Mouse (Mus musculus) bone marrow macrophage, adult 2 months (primary cell): ENCODE results near the gene Rnf146. TPM values are rescaled to one million over a fixed set of nuclear protein-coding genes. Genes with fewer than 3 reads are reported as not detected.
A peak's percentile ranks its signal among the peaks of the same experiment; 100 is the strongest.
"Not testable (repeated sequence)": the region's sequence is repeated elsewhere in the genome, so short reads cannot be mapped to it uniquely, and the experiment has no call there.

Experiments
- H3K27ac ChIP-seq: 2 replicates; pipeline ENCODE4 v1.5.1; 2012; ENCODE audit warnings: low read depth, low read length; ENCODE audit not compliant: insufficient read depth
- H3K4me1 ChIP-seq: 2 replicates; pipeline ENCODE4 v1.6.1; 2012; ENCODE audit warnings: low read length; ENCODE audit not compliant: control insufficient read depth, insufficient read depth
- H3K4me3 ChIP-seq: 2 replicates; pipeline ENCODE4 v1.5.1; 2012; ENCODE audit warnings: mild to moderate bottlenecking, low read length, moderate library complexity; ENCODE audit not compliant: insufficient read depth
- CTCF ChIP-seq: IDR thresholded peaks from 2 replicates; pipeline ENCODE4 v1.5.1; 2012; ENCODE audit warnings: low read depth, mild to moderate bottlenecking, low read length, moderate library complexity
- POLR2A ChIP-seq: IDR thresholded peaks from 2 replicates; pipeline ENCODE4 v1.6.1; 2012; ENCODE audit warnings: mild to moderate bottlenecking, low read depth, low read length, borderline replicate concordance
- polyA plus RNA-seq: library from polyadenylated mRNA; stranded (reverse); fragments of >200 nt; gene quantifications from 2 replicates; pipeline ENCODE4 v1.2.4, GENCODE M21; 2012; ENCODE audit not compliant: missing spikeins, insufficient read depth, insufficient read length

Gene Rnf146
- polyA plus RNA-seq, result 39.6 and 43.3 TPM in 2 replicates

DNA sequence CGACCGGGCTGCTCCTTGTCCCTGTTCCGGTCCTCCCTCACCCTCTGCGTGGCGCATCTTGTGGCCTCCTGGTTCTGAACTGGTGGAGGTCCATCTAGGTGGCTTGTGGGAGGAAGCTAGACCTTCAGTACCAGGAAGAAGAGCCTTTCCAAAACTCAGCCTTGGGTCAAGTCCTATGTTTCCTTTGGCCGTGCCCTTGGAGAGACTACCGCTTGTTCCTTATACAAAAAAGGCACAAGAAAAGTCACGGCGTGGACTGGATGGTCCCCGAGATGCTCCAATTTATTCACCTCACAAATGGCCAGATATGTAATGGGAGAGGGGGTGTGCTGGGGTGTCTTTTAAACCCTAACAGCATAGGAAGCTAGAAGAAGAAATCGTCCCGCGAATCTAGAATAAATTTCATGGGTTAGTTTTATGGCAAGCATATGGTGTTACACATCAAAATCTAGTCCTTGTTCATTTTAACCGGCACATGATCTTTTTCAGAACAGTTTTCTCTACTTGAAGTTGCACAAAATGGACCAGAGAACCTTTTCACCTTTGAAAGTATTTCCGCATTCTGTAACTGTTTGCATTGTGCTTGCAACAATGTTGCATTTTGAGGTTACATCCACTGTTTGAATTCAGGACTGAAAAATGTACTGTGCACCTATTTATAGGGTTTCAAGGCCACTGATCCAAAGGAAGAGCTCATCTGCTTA is at the start of gene Rnf146:
Gene Rnf146 (minus strand): TSS at position 246 of the 704 bp plus-strand sequence.
- H3K27ac ChIP-seq, result peak within 1 kb of the TSS; percentile 75
- TF ChIP-seq POLR2A (0 out of 2 replicates have a peak, but pooled peaks have one; percentile 70), CTCF (0 out of 2 replicates have a peak, but pooled peaks have one; percentile 8)
- peak within 1 kb of the TSS; percentile 80 for H3K4me3 ChIP-seq
- H3K4me1 ChIP-seq, result peaks cover 8% of the 10 kb centered on the region

DNA sequence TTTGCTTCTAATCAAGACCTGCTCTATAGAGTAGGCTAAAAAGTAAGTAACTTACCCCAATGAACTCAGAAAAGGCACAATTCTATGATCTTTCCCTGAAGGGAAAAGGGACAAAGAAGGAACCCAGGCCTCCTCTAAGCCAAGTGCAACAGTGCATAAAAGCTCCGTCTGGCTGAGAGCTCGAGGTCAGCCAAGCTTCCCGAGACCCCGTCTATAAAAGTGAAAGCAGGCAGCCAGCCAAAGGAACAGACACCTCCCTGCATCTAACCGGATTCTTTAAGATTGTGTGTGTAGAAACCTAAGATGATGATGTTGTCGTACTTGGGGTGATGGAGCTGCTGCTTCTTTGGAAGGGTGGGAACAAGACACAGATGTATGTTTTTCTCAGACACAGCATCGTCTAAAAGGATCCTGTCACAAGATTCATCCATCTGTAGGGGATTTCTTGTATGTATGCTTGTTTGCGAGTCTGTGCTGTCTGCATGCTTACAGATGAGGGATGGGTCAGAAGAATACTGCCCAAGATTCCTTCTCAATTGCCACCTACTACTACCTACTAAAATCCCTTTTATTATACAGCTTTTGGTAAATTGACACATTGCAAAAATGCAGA is 40.5 kb upstream of the Rnf146 start:
- TF ChIP-seq CTCF, result no peak
- no peak for TF ChIP-seq POLR2A

DNA sequence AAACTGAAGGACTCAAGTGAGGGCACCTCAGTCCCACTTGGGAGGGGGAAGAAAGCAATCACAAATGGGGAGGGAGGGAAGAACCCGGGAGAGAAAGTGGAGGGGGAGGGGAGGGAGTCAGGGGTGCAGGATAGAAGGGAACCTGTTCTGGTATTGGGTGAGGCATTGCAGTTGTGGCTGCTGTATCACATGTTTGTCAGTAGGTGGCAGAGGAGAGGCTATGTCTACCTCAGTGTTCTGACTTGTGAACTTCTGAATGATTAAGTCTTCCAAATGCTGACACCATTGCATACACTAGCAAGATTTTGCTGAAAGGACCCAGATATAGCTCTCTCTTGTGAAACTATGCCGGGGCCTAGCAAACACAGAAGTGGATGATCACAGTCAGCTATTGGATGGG is 32.6 kb upstream of the Rnf146 start:
- H3K4me1 ChIP-seq, H3K4me3 ChIP-seq, H3K27ac ChIP-seq: not testable (repeated sequence)

More for the DNA sequence above, 40.5 kb upstream of the Rnf146 start:
- no peaks in the 10 kb centered on the region for H3K4me1 ChIP-seq
- H3K27ac ChIP-seq, result no peak overlapping the region
- H3K4me3 ChIP-seq, result no peak overlapping the region

DNA sequence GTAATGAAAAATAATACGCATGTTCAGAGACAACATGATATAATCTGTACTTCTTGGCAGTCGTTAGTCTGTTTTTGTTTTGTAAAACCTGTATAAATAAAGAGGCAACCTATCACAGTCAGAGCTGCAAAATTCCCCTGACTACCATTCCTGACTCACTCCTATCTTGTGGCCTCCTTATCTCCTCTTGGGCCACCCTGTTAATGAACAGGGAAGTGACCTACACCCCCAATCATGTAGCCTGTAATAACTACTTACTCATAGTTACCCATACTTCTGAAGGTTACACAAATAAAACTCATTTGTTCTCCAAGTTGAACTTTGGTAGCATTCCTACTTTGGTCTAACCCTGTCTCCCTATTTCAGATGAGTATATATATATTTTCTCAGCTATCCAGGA is 19.3 kb upstream of the Rnf146 start:
- H3K27ac ChIP-seq, result no peak overlapping the region
- H3K4me1 ChIP-seq, result no peaks in the 10 kb centered on the region
- no peak overlapping the region for H3K4me3 ChIP-seq
- no peak for TF ChIP-seq CTCF
- TF ChIP-seq POLR2A, result no peak

DNA sequence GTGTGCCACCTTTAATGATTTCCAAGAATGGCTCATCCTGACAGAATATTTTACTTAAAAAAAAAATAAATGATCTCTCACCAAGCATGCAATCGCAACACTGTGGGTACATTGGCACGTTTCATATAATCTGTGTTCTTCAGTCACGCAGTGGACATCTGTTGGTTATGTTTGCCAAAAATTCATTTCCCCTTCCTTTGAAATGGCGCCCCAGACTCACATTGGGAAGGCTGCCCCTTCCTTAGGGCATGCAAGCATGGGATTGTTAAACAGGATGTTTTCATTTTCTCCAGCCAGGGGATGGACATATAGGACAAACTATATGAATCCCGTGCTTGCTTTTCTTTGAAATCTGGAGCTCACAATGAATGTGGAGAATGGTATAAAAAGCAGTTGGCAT is 11.8 kb upstream of the Rnf146 start:
- Histone ChIP-seq H3K4me1 (no peaks in the 10 kb centered on the region), H3K4me3 (no peak overlapping the region), H3K27ac (no peak overlapping the region)
- no peak for TF ChIP-seq CTCF
- no peak for TF ChIP-seq POLR2A

DNA sequence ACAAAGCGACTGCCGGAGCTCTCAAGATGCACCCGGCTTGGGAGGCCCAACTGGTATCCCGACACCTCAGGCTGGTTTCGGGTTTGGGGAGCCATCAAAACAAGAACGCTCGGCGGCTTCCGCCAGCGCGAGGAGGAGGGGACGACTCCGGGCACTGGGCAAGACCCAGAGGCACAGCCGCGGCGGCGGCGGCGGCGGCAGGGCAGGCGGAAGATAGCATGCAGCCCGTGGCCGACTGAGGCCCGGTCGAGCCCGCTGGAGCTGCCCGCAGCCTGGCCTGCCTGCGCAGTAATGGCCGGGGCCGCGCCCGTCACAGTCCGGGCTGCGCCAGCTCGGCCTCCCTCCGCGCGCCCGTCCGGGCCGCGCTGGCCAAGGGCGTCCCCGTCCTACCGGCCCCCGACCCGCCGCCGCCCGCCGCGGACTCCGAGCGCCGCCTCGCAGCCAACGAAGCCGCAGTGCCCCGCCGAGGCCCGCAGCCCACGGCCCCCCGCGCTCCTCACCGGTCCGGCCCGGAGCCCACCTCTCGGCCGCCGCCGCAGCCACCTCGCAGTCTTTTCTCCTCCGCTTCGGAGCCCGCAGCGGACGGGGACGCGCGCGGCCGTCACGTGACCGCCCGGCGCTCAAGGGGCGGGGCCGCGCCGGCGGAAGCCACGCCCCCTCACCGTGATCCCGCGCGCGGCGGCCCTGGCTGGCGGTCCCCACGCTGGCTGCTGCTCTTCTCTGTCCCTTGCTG is 612 bp downstream of the Rnf146 start:
- peak overlapping the region; percentile 75 for H3K27ac ChIP-seq
- peak overlapping the region; percentile 80 for H3K4me3 ChIP-seq
- TF ChIP-seq POLR2A (no peak), CTCF (no peak)
- H3K4me1 ChIP-seq, result peaks cover 8% of the 10 kb centered on the region

DNA sequence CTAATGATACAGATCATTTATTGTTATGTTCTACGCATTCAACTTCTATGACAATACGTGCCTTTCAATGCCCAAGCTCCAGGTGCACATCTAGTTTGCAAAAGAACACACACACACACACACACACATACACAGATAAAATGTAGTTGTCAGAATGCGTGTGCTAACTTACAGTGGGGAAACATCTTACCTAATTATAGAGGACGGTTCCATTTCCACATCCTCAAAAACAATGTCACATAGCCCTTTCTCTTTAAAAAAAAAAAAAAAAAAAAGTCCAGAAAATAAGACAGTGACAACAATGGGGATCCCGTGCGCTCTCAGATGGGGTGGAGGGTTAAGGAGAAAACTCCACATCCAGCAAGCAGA is 1.2 kb downstream of the Rnf146 start:
- no peak for TF ChIP-seq POLR2A
- no peak for TF ChIP-seq CTCF
- Histone ChIP-seq H3K27ac (peak overlapping the region; percentile 75), H3K4me1 (peaks cover 8% of the 10 kb centered on the region)

DNA sequence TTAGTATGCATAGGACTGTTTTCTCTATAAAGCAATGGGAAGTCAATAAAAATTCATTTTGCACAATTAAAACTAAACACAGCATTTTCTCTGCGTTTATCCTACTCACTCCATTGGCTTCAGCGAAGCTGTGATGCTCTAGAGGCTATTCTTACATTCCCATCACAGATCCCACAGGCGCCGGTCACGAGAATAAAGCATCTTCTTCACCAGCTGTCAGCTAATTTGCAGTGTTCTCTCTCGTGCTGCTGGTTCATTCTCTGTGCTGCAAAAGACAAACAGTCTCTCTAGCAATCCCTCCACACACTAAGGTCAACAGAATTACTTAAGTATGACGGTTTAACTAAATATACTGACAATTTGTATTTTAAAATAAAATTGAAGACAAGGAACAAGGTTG is 8.1 kb downstream of the Rnf146 start:
- TF ChIP-seq CTCF (no peak), POLR2A (no peak)
- Histone ChIP-seq H3K27ac (no peak overlapping the region), H3K4me1 (peaks cover 6% of the 10 kb centered on the region), H3K4me3 (no peak overlapping the region)

More for the DNA sequence above, 1.2 kb downstream of the Rnf146 start:
- H3K4me3 ChIP-seq, result peak overlapping the region; percentile 80

DNA sequence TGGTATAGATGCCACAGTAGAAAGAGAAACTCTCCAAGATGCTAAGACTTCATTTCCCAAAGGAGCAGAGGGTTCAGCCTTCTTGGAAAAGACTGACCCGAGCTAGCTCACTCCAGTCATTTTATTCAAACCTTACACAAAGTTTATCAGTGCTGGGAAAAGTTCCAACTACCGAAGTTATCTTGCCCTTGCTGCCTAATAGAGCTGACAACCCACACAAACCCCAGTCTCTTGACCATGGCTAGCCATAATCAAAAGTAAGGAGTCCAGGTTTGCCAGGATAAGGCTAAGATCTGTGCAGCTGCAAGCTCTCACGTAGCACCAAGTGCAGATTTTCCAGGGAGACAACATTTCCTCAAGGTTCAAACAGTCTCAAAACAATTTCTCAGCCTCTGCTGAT is 9.7 kb downstream of the Rnf146 start:
- H3K4me3 ChIP-seq, result no peak overlapping the region
- H3K27ac ChIP-seq, result no peak overlapping the region
- peaks cover 2% of the 10 kb centered on the region for H3K4me1 ChIP-seq
- no peak for TF ChIP-seq POLR2A
- TF ChIP-seq CTCF, result no peak

DNA sequence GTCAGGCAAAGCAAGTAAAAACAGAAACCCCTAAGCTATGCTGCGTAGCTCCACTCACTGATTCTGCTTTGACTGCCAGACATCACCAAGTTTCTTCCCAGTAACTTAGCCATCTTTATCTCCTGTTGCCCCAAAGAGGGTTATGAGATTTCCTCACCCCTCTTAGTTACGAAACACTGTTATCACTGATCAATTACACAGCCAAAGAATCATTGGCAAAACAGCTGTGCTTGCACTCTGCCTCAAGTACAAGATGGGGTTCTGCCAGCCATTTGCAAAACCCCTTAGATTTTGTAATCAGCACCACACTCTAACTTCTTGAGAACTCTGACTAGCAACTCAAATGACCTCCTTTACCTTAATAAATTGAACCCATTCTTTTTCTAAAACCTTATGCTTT is 10.8 kb downstream of the Rnf146 start:
- Histone ChIP-seq H3K4me1 (no peaks in the 10 kb centered on the region; the same call in 1 of the 2 replicates), H3K27ac (no peak overlapping the region), H3K4me3 (no peak overlapping the region)
- TF ChIP-seq CTCF (no peak), POLR2A (no peak)
